ENCODE assay signal across 8 mouse cellular contexts in genomic region chr3:107101456-107101786, GRCm38 (mm10). TPM values are rescaled to one million over a fixed set of nuclear protein-coding genes. Genes with fewer than 3 reads are reported as not detected.
DNase-seq lines count a peak whose midpoint lies in the region; ATAC-seq lines count a peak whose summit lies in the region.

No protein-coding gene starts in this region.

- peak overlapping the region; percentile 99 for H3K4me2 ChIP-seq in heart, embryonic 15.5 days
- H3K4me2 ChIP-seq in limb, embryonic 13.5 days (replicated peaks), result peak overlapping the region; percentile 98
- H3K4me2 ChIP-seq in stomach, embryonic 16.5 days (ENCODE audit: low read depth, low read length), result peak overlapping the region; percentile 94

- H3K27ac ChIP-seq in heart, embryonic 15.5 days, result no peak overlapping the region
- H3K27ac ChIP-seq in limb, embryonic 13.5 days, result no peak overlapping the region
- no peak overlapping the region for H3K27ac ChIP-seq in stomach, embryonic 16.5 days (ENCODE audit: low read length)

- peak overlapping the region; percentile 60 for H3K4me3 ChIP-seq in heart, embryonic 15.5 days
- peak overlapping the region; percentile 57 for H3K4me3 ChIP-seq in limb, embryonic 13.5 days
- H3K4me3 ChIP-seq in stomach, embryonic 16.5 days (replicated peaks; ENCODE audit: low read length), result peak overlapping the region; percentile 52

- H3K27me3 ChIP-seq in heart, embryonic 15.5 days, result peaks cover 78% of the 10 kb centered on the region
- peaks cover 86% of the 10 kb centered on the region for H3K27me3 ChIP-seq in limb, embryonic 13.5 days
- H3K27me3 ChIP-seq in stomach, embryonic 16.5 days (ENCODE audit: control insufficient read depth, insufficient read depth, low read length), result peaks cover 54% of the 10 kb centered on the region

- WGBS in heart, embryonic 15.5 days, result under 1% methylated on average over 39 of the region's 41 CpGs
- WGBS in limb, embryonic 13.5 days, result under 1% methylated on average over 31 of the region's 41 CpGs
- under 1% methylated on average over 41 of the region's 41 CpGs for WGBS in stomach, embryonic 16.5 days

- ATAC-seq in heart, embryonic 15.5 days (replicated peaks; ENCODE audit: insufficient number of reproducible peaks, insufficient read depth, low FRiP score, low read depth), result no peak
- ATAC-seq in limb, embryonic 13.5 days (ENCODE audit: low FRiP score, low read depth), result 0 out of 2 replicates have a peak, but pooled peaks have one; percentile 3
- 0 out of 2 replicates have a peak, but pooled peaks have one; percentile 26 for ATAC-seq in stomach, embryonic 16.5 days (ENCODE audit: insufficient read depth, low FRiP score)

- peak; percentile 29 to 43 for DNase-seq in heart, adult 18-20 months
- no peak for DNase-seq in heart, adult 8-10 months (ENCODE audit: low spot score)
- peak; percentile 12 for DNase-seq in thymus, postnatal 25 days
- DNase-seq in thymus, postnatal 14 days, result no peak
- no peak for DNase-seq in spleen, postnatal 4 days (ENCODE audit: low spot score in 2 of 2)

- no peaks in the 10 kb centered on the region for H3K36me3 ChIP-seq in heart, embryonic 15.5 days
- no peaks in the 10 kb centered on the region for H3K36me3 ChIP-seq in limb, embryonic 13.5 days
- H3K36me3 ChIP-seq in stomach, embryonic 16.5 days (ENCODE audit: control insufficient read depth, insufficient read depth, low read length), result no peaks in the 10 kb centered on the region

- H3K9me3 ChIP-seq in heart, embryonic 15.5 days (replicated peaks), result no peaks in the 10 kb centered on the region
- H3K9me3 ChIP-seq in limb, embryonic 13.5 days, result no peaks in the 10 kb centered on the region
- H3K9me3 ChIP-seq in stomach, embryonic 16.5 days (replicated peaks; ENCODE audit: control insufficient read depth, low read length), result no peaks in the 10 kb centered on the region

- H3K9ac ChIP-seq in heart, embryonic 15.5 days, result peak overlapping the region; percentile 54
- H3K9ac ChIP-seq in limb, embryonic 13.5 days, result peak overlapping the region; percentile 67
- H3K9ac ChIP-seq in stomach, embryonic 16.5 days (ENCODE audit: low read length), result peak overlapping the region; percentile 63

- H3K4me1 ChIP-seq in heart, embryonic 15.5 days (replicated peaks), result peaks cover 18% of the 10 kb centered on the region
- peaks cover 16% of the 10 kb centered on the region for H3K4me1 ChIP-seq in limb, embryonic 13.5 days
- H3K4me1 ChIP-seq in stomach, embryonic 16.5 days (ENCODE audit: control insufficient read depth, insufficient read depth, low read length), result peaks cover 11% of the 10 kb centered on the region

RNA-seq across cellular contexts. Expression of gene Kcna2, which starts 0.5 kb away (rescaled TPM):
- total RNA-seq in heart, adult 18-20 months (2021), result 1 to 10 TPM in 1 of 2 experiments, under 1 TPM in 1; 0.92 to 1.2 TPM
- 1 to 10 TPM; 1.2 to 1.7 (median 1.3) TPM for total RNA-seq in heart, adult 8-10 months (2022)
- 0.05 and 0.13 TPM in 2 replicates for polyA plus RNA-seq in heart, embryonic 15.5 days (2015; fragmentation: Nextera tagmentation; extraction: Ambion mirVana)
- 0.08 and 0.10 TPM in 2 replicates for polyA plus RNA-seq in limb, embryonic 13.5 days (2015; fragmentation: Nextera tagmentation; extraction: Ambion mirVana)
- polyA plus RNA-seq in stomach, embryonic 16.5 days (2015; fragmentation: Nextera tagmentation; extraction: Ambion mirVana), result 0.12 and 0.14 TPM in 2 replicates

Comparison
In these comparisons a context has a peak if more than half of its experiments do, and no peak if none do; other contexts are left out.
1. DNase-seq: peak in heart, adult 18-20 months (2 of 2) and thymus, postnatal 25 days (single experiment); none in heart, adult 8-10 months (single experiment), thymus, postnatal 14 days (single experiment) and spleen, postnatal 4 days (0 of 2).
2. Peak in every context shown above with its lines, with median percentiles within 50 percentile points of each other: H3K4me2 ChIP-seq, H3K4me3 ChIP-seq and H3K9ac ChIP-seq.